Mouse (Mus musculus) liver, embryonic 14.5 days (tissue): ENCODE measurements around the gene Mecom.

Experiments
- CTCF ChIP-seq: IDR thresholded peaks from 2 replicates; pipeline ENCODE4 v1.5.1; 2016; ENCODE audit warnings: antibody characterized with exemption, low read depth, control low read depth
- EP300 ChIP-seq: IDR thresholded peaks from 2 replicates; pipeline ENCODE4 v1.6.1; 2016; ENCODE audit warnings: antibody characterized with exemption, low read depth

DNA sequence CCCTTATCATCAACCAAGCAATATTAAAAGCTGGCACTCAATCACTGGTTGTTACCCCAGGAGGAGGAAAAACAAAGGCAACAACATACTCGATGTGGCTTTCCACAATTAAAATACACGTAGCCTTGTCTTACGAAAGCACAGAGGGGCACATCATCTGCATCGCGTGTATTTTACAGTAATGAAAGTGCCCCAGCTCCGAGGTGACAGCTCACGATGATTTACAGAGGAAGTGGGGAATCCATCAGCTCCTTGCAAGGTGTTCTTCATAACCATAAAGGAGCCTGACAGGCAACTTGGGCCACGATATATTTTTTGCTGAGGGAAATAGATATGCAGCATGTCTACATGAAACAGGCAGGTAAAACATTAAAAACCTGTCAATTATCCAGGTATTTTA lies 341.7 kb downstream of the Mecom start:
- no peak for TF ChIP-seq CTCF
- TF ChIP-seq EP300: no peak
